Mouse (Mus musculus) liver, postnatal 0 days (tissue): ENCODE results near the gene Sdhaf4. TPM values are rescaled to one million over a fixed set of nuclear protein-coding genes. Genes with fewer than 3 reads are reported as not detected.

Experiments
- ATAC-seq: fragments of 200-750 bp; cut with Nextera tagmentation; 2 replicates; pipeline ENCODE4 v1.8.0; 2017; ENCODE audit warnings: mild to moderate bottlenecking, moderate library complexity
- DNase-seq: peaks from one replicate; pipeline ENCODE4 v3.0.0-alpha.2; 2016
- H3K27ac ChIP-seq: fragments of 300-500 bp; sonication (generic); 2 replicates; pipeline ENCODE4 v1.5.1; 2014; ENCODE audit warnings: antibody characterized with exemption, moderate library complexity, mild to moderate bottlenecking, low read depth
- H3K27me3 ChIP-seq: fragments of 300-500 bp; sonication (generic); 2 replicates; pipeline ENCODE4 v1.6.1; 2014; ENCODE audit warnings: low read length, control low read depth, mixed read lengths; ENCODE audit not compliant: insufficient read depth
- H3K36me3 ChIP-seq: fragments of 300-500 bp; sonication (generic); replicated peaks from 2 replicates; pipeline ENCODE4 v1.6.1; 2014; ENCODE audit warnings: mild to moderate bottlenecking, control low read depth, low read length, moderate library complexity, mixed read lengths; ENCODE audit not compliant: insufficient read depth
- H3K4me1 ChIP-seq: fragments of 300-500 bp; sonication (generic); 2 replicates; pipeline ENCODE4 v1.6.1; 2014; ENCODE audit warnings: antibody characterized with exemption, mild to moderate bottlenecking, control low read depth; ENCODE audit not compliant: insufficient read depth
- H3K4me2 ChIP-seq: fragments of 300-500 bp; sonication (generic); 2 replicates; pipeline ENCODE4 v1.6.1; 2014; ENCODE audit warnings: low read depth, mild to moderate bottlenecking, low read length, moderate library complexity, mixed read lengths
- H3K4me3 ChIP-seq: fragments of 300-500 bp; sonication (generic); 2 replicates; pipeline ENCODE4 v1.5.1; 2014; ENCODE audit warnings: low read depth, low read length
- H3K9ac ChIP-seq: fragments of 300-500 bp; sonication (generic); replicated peaks from 2 replicates; pipeline ENCODE4 v1.6.1; 2014; ENCODE audit warnings: mild to moderate bottlenecking, moderate library complexity
- H3K9me3 ChIP-seq: fragments of 300-500 bp; sonication (generic); 2 replicates; pipeline ENCODE4 v1.6.1; 2016; ENCODE audit warnings: mild to moderate bottlenecking, control low read depth, low read length, mixed read lengths
- CTCF ChIP-seq: sonication (generic); IDR thresholded peaks from 2 replicates; pipeline ENCODE4 v1.5.1; 2016; ENCODE audit warnings: antibody characterized with exemption, low read depth
- EP300 ChIP-seq: IDR thresholded peaks from 2 replicates; pipeline ENCODE4 v1.6.1; 2016; ENCODE audit warnings: antibody characterized with exemption, low read depth, mild to moderate bottlenecking
- WGBS: fragments of 180-500 bp; shearing (Covaris S2); extraction: QIAGEN DNeasy Blood & Tissue Kit; methylation state at CpG from one replicate; pipeline ENCODE4 v1.1.7; 2014; ENCODE audit not compliant: insufficient replicate concordance; 5-methylcytosine and 5-hydroxymethylcytosine counted together
- polyA plus RNA-seq: library from polyadenylated mRNA; unstranded; fragments of >200 nt; fragmentation: Nextera tagmentation; extraction: Ambion mirVana; gene quantifications from 2 replicates; pipeline ENCODE4 v1.2.1, GENCODE M21; 2015

Gene Sdhaf4
- polyA plus RNA-seq, 1 experiment from 2014 or later, result 54.7 TPM

GRCm38 (mm10) chr1:23958668-23959414 is 46.6 kb downstream of the Sdhaf4 start:
- H3K4me2 ChIP-seq, result peak overlapping the region; percentile 50
- no peaks in the 10 kb centered on the region for H3K36me3 ChIP-seq
- peak overlapping the region; percentile 12; the same call in 1 of the 2 replicates for H3K4me3 ChIP-seq
- TF ChIP-seq EP300, result no peak
- no peak for TF ChIP-seq CTCF
- H3K4me1 ChIP-seq, result peaks cover 4% of the 10 kb centered on the region
- H3K27me3 ChIP-seq, result no peaks in the 10 kb centered on the region
- no peak overlapping the region for H3K27ac ChIP-seq
- DNase-seq (peak; percentile 23), ATAC-seq (no peak)
- H3K9me3 ChIP-seq, result no peaks in the 10 kb centered on the region
- WGBS, result 22% methylated on average over 13 of the region's 13 CpGs
- no peak overlapping the region for H3K9ac ChIP-seq

GRCm38 (mm10) chr1:23958101-23958500 is 47.4 kb downstream of the Sdhaf4 start:
- Histone ChIP-seq H3K27me3 (no peaks in the 10 kb centered on the region), H3K4me1 (peaks cover 4% of the 10 kb centered on the region), H3K9me3 (no peaks in the 10 kb centered on the region), H3K4me2 (no peak overlapping the region), H3K36me3 (no peaks in the 10 kb centered on the region), H3K9ac (no peak overlapping the region), H3K27ac (no peak overlapping the region), H3K4me3 (no peak overlapping the region)
- no peak for TF ChIP-seq CTCF
- no peak for TF ChIP-seq EP300
- DNase-seq (no peak), ATAC-seq (no peak)
- WGBS, result 79% methylated on average over 6 of the region's 6 CpGs

- H3K36me3 ChIP-seq, result no peaks in the 10 kb centered on the region
- no peaks in the 10 kb centered on the region for H3K4me1 ChIP-seq
- TF ChIP-seq CTCF (no peak), EP300 (no peak)
- no peak overlapping the region for H3K4me2 ChIP-seq
- no peak overlapping the region for H3K9ac ChIP-seq
- ATAC-seq (no peak), DNase-seq (no peak)
- H3K4me3 ChIP-seq, result no peak overlapping the region
- H3K27me3 ChIP-seq, result no peaks in the 10 kb centered on the region
- no peak overlapping the region for H3K27ac ChIP-seq
- no peaks in the 10 kb centered on the region for H3K9me3 ChIP-seq
- 80% methylated on average over 4 of the region's 4 CpGs for whole genome bisulfite sequencing
Measured at GRCm38 (mm10) chr1:23955539-23955938, 49.9 kb downstream of the Sdhaf4 start.

- 74% methylated on average over 13 of the region's 13 CpGs for WGBS
- no peak for ATAC-seq
- Histone ChIP-seq H3K27ac (no peak overlapping the region), H3K9ac (no peak overlapping the region), H3K36me3 (no peaks in the 10 kb centered on the region), H3K4me3 (no peak overlapping the region), H3K4me2 (no peak overlapping the region), H3K4me1 (no peaks in the 10 kb centered on the region), H3K9me3 (no peaks in the 10 kb centered on the region), H3K27me3 (no peaks in the 10 kb centered on the region)
- no peak for TF ChIP-seq EP300
- no peak for DNase-seq
Measured at GRCm38 (mm10) chr1:23953921-23954320, 51.5 kb downstream of the Sdhaf4 start.

GRCm38 (mm10) chr1:23948778-23949699 is 56.4 kb downstream of the Sdhaf4 start:
- Histone ChIP-seq H3K36me3 (no peaks in the 10 kb centered on the region), H3K4me1 (no peaks in the 10 kb centered on the region), H3K27me3 (no peaks in the 10 kb centered on the region), H3K9ac (no peak overlapping the region), H3K27ac (no peak overlapping the region), H3K9me3 (no peaks in the 10 kb centered on the region), H3K4me2 (no peak overlapping the region), H3K4me3 (no peak overlapping the region)
- no peak for ATAC-seq
- 82% methylated on average over 15 of the region's 15 CpGs for WGBS
- DNase-seq, result no peak
- no peak for TF ChIP-seq EP300
- TF ChIP-seq CTCF, result no peak

GRCm38 (mm10) chr1:23948290-23948689 is 57.2 kb downstream of the Sdhaf4 start:
- 86% methylated on average over 7 of the region's 7 CpGs for WGBS
- ATAC-seq (no peak), DNase-seq (no peak)
- Histone ChIP-seq H3K27ac (no peak overlapping the region), H3K4me3 (no peak overlapping the region), H3K4me1 (no peaks in the 10 kb centered on the region), H3K9me3 (no peaks in the 10 kb centered on the region), H3K27me3 (no peaks in the 10 kb centered on the region), H3K9ac (no peak overlapping the region), H3K36me3 (no peaks in the 10 kb centered on the region), H3K4me2 (no peak overlapping the region)
- TF ChIP-seq EP300 (no peak), CTCF (no peak)

Other genes starting within 250 kb of the Sdhaf4 start
- gene B3gat2, start 243.9 kb downstream of the Sdhaf4 start, polyA plus RNA-seq, result 0.07 and 0.12 TPM in 2 replicates
- gene Smap1, start 83.3 kb downstream of the Sdhaf4 start, polyA plus RNA-seq, result 29.8 and 33.2 TPM in 2 replicates
- gene Fam135a, start 94.7 kb upstream of the Sdhaf4 start, polyA plus RNA-seq, result 7.2 and 8.7 TPM in 2 replicates
- gene Col9a1, start 172.0 kb upstream of the Sdhaf4 start, polyA plus RNA-seq, result 0.05 TPM in 1 of 2 replicates, not detected in the other